Mouse (Mus musculus) CH12.LX (cell line): ENCODE measurements around the gene Ppid. TPM values are rescaled to one million over a fixed set of nuclear protein-coding genes. Genes with fewer than 3 reads are reported as not detected.
"Not testable (repeated sequence)": the region's sequence is repeated elsewhere in the genome, so short reads cannot be mapped to it uniquely, and the experiment has no call there.

Source experiments
- DNase-seq: peaks from one replicate; pipeline ENCODE4 v3.0.0-alpha.2; 2013; ENCODE audit errors: extremely low read depth
- H3K27ac ChIP-seq: 2 replicates; pipeline ENCODE4 v1.5.1; 2012; ENCODE audit warnings: low read depth, mild to moderate bottlenecking, control low read depth, moderate library complexity; ENCODE audit not compliant: insufficient read depth
- H3K27me3 ChIP-seq: replicated peaks from 2 replicates; pipeline ENCODE3; 2012; ENCODE audit warnings: inconsistent platforms
- H3K36me3 ChIP-seq, 2 experiments: replicated peaks in 1 of 2; 2 replicates each; pipeline versions ENCODE3 to v1.6.1; 2012; ENCODE audit warnings: inconsistent platforms in 1 of 2, low read length in 1 of 2, mild to moderate bottlenecking in 1 of 2, mixed read lengths in 1 of 2, moderate library complexity in 1 of 2; ENCODE audit not compliant: control insufficient read depth in 1 of 2, insufficient read depth in 1 of 2
- H3K4me1 ChIP-seq, 2 experiments: 2 replicates each; pipeline ENCODE4 v1.6.1; 2012; ENCODE audit warnings: inconsistent platforms in 1 of 2, moderate library complexity in 1 of 2; ENCODE audit not compliant: insufficient read depth in 2 of 2, control insufficient read depth in 1 of 2
- H3K4me2 ChIP-seq: 2 replicates; pipeline ENCODE4 v1.6.1; 2012; ENCODE audit warnings: low read depth, mild to moderate bottlenecking, control low read depth; ENCODE audit not compliant: poor library complexity, insufficient read depth, severe bottlenecking
- H3K4me3 ChIP-seq, 3 experiments: fragments of 150-350 bp in 1 of 3; sonication (generic) in 1 of 3; replicated peaks in 1 of 3; 2 replicates each; pipeline versions ENCODE3 to v1.5.1; 2011 to 2012; ENCODE audit warnings: low read depth in 2 of 3, low read length in 2 of 3, mild to moderate bottlenecking in 2 of 3, moderate library complexity in 2 of 3, control low read depth in 1 of 3, improper control_type of control experiment in 1 of 3, inconsistent platforms in 1 of 3, mixed read lengths in 1 of 3; ENCODE audit not compliant: poor library complexity in 1 of 3
- H3K79me2 ChIP-seq: replicated peaks from 2 replicates; pipeline ENCODE4 v1.6.1; 2012; ENCODE audit warnings: mild to moderate bottlenecking, moderate library complexity; ENCODE audit not compliant: control insufficient read depth, poor library complexity, insufficient read depth, severe bottlenecking; ENCODE audit errors: extremely low read depth
- H3K9ac ChIP-seq: 2 replicates; pipeline ENCODE4 v1.6.1; 2012; ENCODE audit warnings: low read depth, mild to moderate bottlenecking, control low read depth, moderate library complexity; ENCODE audit not compliant: insufficient read depth
- H3K9me3 ChIP-seq: replicated peaks from 2 replicates; pipeline ENCODE3; 2012; ENCODE audit warnings: low read length, inconsistent platforms, mixed read lengths
- BHLHE40 ChIP-seq: IDR thresholded peaks from 2 replicates; pipeline ENCODE4 v1.6.1; 2011; ENCODE audit warnings: mild to moderate bottlenecking, low read depth, low read length, improper control_type of control experiment
- CHD2 ChIP-seq: IDR thresholded peaks from 2 replicates; pipeline ENCODE4 v1.6.1; 2011; ENCODE audit warnings: low read length, improper control_type of control experiment
- E2F4 ChIP-seq: IDR thresholded peaks from 2 replicates; pipeline ENCODE4 v1.6.1; 2011; ENCODE audit warnings: low read depth, low read length, improper control_type of control experiment; ENCODE audit not compliant: insufficient replicate concordance
- ETS1 ChIP-seq: conservative IDR thresholded peaks from 2 replicates; pipeline ENCODE4 v1.6.1; 2012; ENCODE audit warnings: low read depth, mild to moderate bottlenecking, inconsistent platforms, low read length, improper control_type of control experiment, moderate library complexity
- GABPA ChIP-seq: IDR thresholded peaks from 2 replicates; pipeline ENCODE4 v1.6.1; 2012; ENCODE audit warnings: low read depth, low read length, improper control_type of control experiment, inconsistent platforms; ENCODE audit not compliant: insufficient replicate concordance
- IRF4 ChIP-seq: IDR thresholded peaks from 2 replicates; pipeline ENCODE4 v1.6.1; 2014; ENCODE audit warnings: low read depth, mild to moderate bottlenecking, inconsistent platforms, low read length, improper control_type of control experiment
- JUND ChIP-seq: conservative IDR thresholded peaks from 2 replicates; pipeline ENCODE4 v1.6.1; 2011; ENCODE audit warnings: low read depth, low read length, improper control_type of control experiment
- KAT2A ChIP-seq: IDR thresholded peaks from 2 replicates; pipeline ENCODE4 v1.6.1; 2012; ENCODE audit warnings: low read length, improper control_type of control experiment, inconsistent platforms; ENCODE audit not compliant: insufficient replicate concordance
- MAX ChIP-seq: IDR thresholded peaks from 2 replicates; pipeline ENCODE4 v1.6.1; 2011; ENCODE audit warnings: low read length, improper control_type of control experiment
- MYC ChIP-seq: IDR thresholded peaks from 2 replicates; pipeline ENCODE4 v1.6.1; 2011; ENCODE audit warnings: low read depth, mild to moderate bottlenecking, improper control_type of control experiment, low read length
- NELFE ChIP-seq: IDR thresholded peaks from 2 replicates; pipeline ENCODE4 v1.6.1; 2011; ENCODE audit warnings: low read depth, low read length, improper control_type of control experiment
- POLR2AphosphoS2 ChIP-seq: IDR thresholded peaks from 2 replicates; pipeline ENCODE4 v1.6.1; 2011; ENCODE audit warnings: low read depth, low read length, improper control_type of control experiment
- RAD21 ChIP-seq: IDR thresholded peaks from 2 replicates; pipeline ENCODE4 v1.6.1; 2011; ENCODE audit warnings: low read depth, mild to moderate bottlenecking, low read length, improper control_type of control experiment, moderate library complexity
- SIN3A ChIP-seq: IDR thresholded peaks from 2 replicates; pipeline ENCODE4 v1.6.1; 2012; ENCODE audit warnings: low read length, improper control_type of control experiment, inconsistent platforms
- SMC3 ChIP-seq: IDR thresholded peaks from 2 replicates; pipeline ENCODE4 v1.6.1; 2011; ENCODE audit warnings: low read depth, low read length, improper control_type of control experiment
- TBP ChIP-seq: conservative IDR thresholded peaks from 2 replicates; pipeline ENCODE4 v1.6.1; 2011; ENCODE audit warnings: low read depth, low read length, improper control_type of control experiment
- TCF12 ChIP-seq: IDR thresholded peaks from 2 replicates; pipeline ENCODE4 v1.6.1; 2014; ENCODE audit warnings: low read depth, mild to moderate bottlenecking, inconsistent platforms, low read length, improper control_type of control experiment
- ZKSCAN1 ChIP-seq: IDR thresholded peaks from 2 replicates; pipeline ENCODE4 v1.6.1; 2012; ENCODE audit warnings: low read depth, inconsistent platforms, low read length, improper control_type of control experiment, borderline replicate concordance
- ZMIZ1 ChIP-seq: IDR thresholded peaks from 2 replicates; pipeline ENCODE4 v1.6.1; 2012; ENCODE audit warnings: low read depth, mild to moderate bottlenecking, inconsistent platforms, low read length, improper control_type of control experiment
- ZNF384 ChIP-seq: IDR thresholded peaks from 2 replicates; pipeline ENCODE4 v1.6.1; 2012; ENCODE audit warnings: low read depth, low read length, improper control_type of control experiment, inconsistent platforms
- dilution Hi-C: fragments of 300-500 bp; cut with MboI; formaldehyde crosslinking; loops from 2 replicates; pipeline ENCODE4 v1.14.3; 2020; ENCODE audit warnings: low sequenced_read_pairs; ENCODE audit not compliant: extremely low pct_unique_long_range_greater_than_20kb, extremely low pct_ligation_motif_present
- in situ Hi-C: fragments of 300-500 bp; cut with MboI; formaldehyde crosslinking; loops from 3 replicates; pipeline ENCODE4 v1.14.3; 2019; ENCODE audit warnings: low sequenced_read_pairs, low pct_ligation_motif_present, low pct_unique_long_range_greater_than_20kb, mixed read lengths
- polyA plus RNA-seq: library from polyadenylated mRNA; unstranded; fragments of >175 nt; gene quantifications from 2 replicates; pipeline ENCODE4 v1.2.1, GENCODE M21; 2012; ENCODE audit warnings: low read depth; ENCODE audit not compliant: insufficient read length
- total RNA-seq, 2 experiments: library from RNA; depleted of rRNA; stranded (reverse); fragments of 300-350 nt in 1 of 2; fragments of >200 nt in 1 of 2; gene quantifications; 2 replicates each; pipeline ENCODE4 v1.2.3; 2012 to 2014

Gene Ppid
- total and polyA plus RNA-seq, 3 experiments, result 129 to 438 (median 335) TPM

GRCm38 (mm10) chr3:79572399-79572798 lies 18.7 kb upstream of the Ppid start:
- TF ChIP-seq GABPA, result no peak
- TF ChIP-seq JUND, result no peak
- no peak for TF ChIP-seq ZMIZ1
- TF ChIP-seq POLR2AphosphoS2, result no peak
- no peak for TF ChIP-seq ETS1
- TF ChIP-seq BHLHE40, result no peak
- TF ChIP-seq RAD21, result no peak
- no peak for TF ChIP-seq CHD2
- TF ChIP-seq SIN3A, result no peak
- TF ChIP-seq, all 38 proteins: peak for 0
- Histone ChIP-seq H3K79me2 (no peaks in the 10 kb centered on the region), H3K4me1 (peaks cover 0 to 17% of the 10 kb centered on the region in 2 experiments; a peak in 2 of 4 replicates), H3K9ac (no peak overlapping the region), H3K4me2 (no peak overlapping the region), H3K27me3 (peaks cover 46% of the 10 kb centered on the region), H3K4me3 (no peak overlapping the region), H3K27ac (no peak overlapping the region), H3K36me3 (no peaks in the 10 kb centered on the region), H3K9me3 (peaks cover 9% of the 10 kb centered on the region)
- DNase-seq, result peak; percentile 17
- in situ Hi-C loops, result no loop called here
- dilution Hi-C loops, result no loop called here

GRCm38 (mm10) chr3:79573376-79573775 lies 17.8 kb upstream of the Ppid start:
- H3K36me3 ChIP-seq, in situ Hi-C loops, H3K4me3 ChIP-seq, H3K79me2 ChIP-seq, H3K4me2 ChIP-seq, H3K9ac ChIP-seq, H3K27ac ChIP-seq, H3K9me3 ChIP-seq, dilution Hi-C loops, DNase-seq: not testable (repeated sequence)
- Histone ChIP-seq H3K27me3 (peaks cover 49% of the 10 kb centered on the region), H3K4me1 (peaks cover 0 to 13% of the 10 kb centered on the region in 2 experiments; a peak in 2 of 4 replicates)

GRCm38 (mm10) chr3:79574336-79574735 lies 16.8 kb upstream of the Ppid start:
- H3K4me1 ChIP-seq, result peaks cover 0 to 5% of the 10 kb centered on the region in 2 experiments; a peak in 1 of 4 replicates
- peaks cover 52% of the 10 kb centered on the region for H3K27me3 ChIP-seq
- H3K4me3 ChIP-seq, result no peak overlapping the region
- H3K36me3 ChIP-seq, result no peaks in the 10 kb centered on the region
- no peak for DNase-seq
- dilution Hi-C loops (no loop called here), in situ Hi-C loops (no loop called here)
- H3K27ac ChIP-seq, result no peak overlapping the region
- TF ChIP-seq MYC, result no peak
- TF ChIP-seq TBP, result no peak
- no peak for TF ChIP-seq E2F4
- TF ChIP-seq RAD21, result no peak
- no peak for TF ChIP-seq SMC3
- TF ChIP-seq ZNF384, result no peak
- TF ChIP-seq JUND, result no peak
- TF ChIP-seq MAX, result no peak
- TF ChIP-seq ZKSCAN1, result no peak
- no peak for TF ChIP-seq KAT2A
- no peak for TF ChIP-seq NELFE
- TF ChIP-seq IRF4, result no peak
- TF ChIP-seq TCF12, result no peak
- H3K9ac ChIP-seq, result no peak overlapping the region
- H3K4me2 ChIP-seq, result no peak overlapping the region
- H3K9me3 ChIP-seq, result peaks cover 1% of the 10 kb centered on the region
- H3K79me2 ChIP-seq, result no peaks in the 10 kb centered on the region
